Mouse (Mus musculus) stomach, embryonic 15.5 days (tissue): Measurements from ENCODE around the gene Pacs1. TPM values are rescaled to one million over a fixed set of nuclear protein-coding genes. Genes with fewer than 3 reads are reported as not detected.
"Not testable (repeated sequence)": the region's sequence is repeated elsewhere in the genome, so short reads cannot be mapped to it uniquely, and the experiment has no call there.

Source experiments
- ATAC-seq: fragments of 200-750 bp; cut with Nextera tagmentation; 2 replicates; pipeline ENCODE4 v1.8.0; 2017; ENCODE audit warnings: low read depth, moderate number of reproducible peaks, moderate TSS enrichment; ENCODE audit not compliant: insufficient read depth, low FRiP score
- H3K27ac ChIP-seq: fragments of 300-500 bp; sonication (generic); 2 replicates; pipeline ENCODE4 v1.5.1; 2015; ENCODE audit warnings: mild to moderate bottlenecking, inconsistent platforms
- H3K27me3 ChIP-seq: fragments of 300-500 bp; sonication (generic); replicated peaks from 2 replicates; pipeline ENCODE4 v1.6.1; 2015; ENCODE audit warnings: inconsistent platforms
- H3K36me3 ChIP-seq: fragments of 300-500 bp; sonication (generic); 2 replicates; pipeline ENCODE4 v1.6.1; 2015; ENCODE audit warnings: inconsistent platforms
- H3K4me1 ChIP-seq: fragments of 300-500 bp; sonication (generic); 2 replicates; pipeline ENCODE4 v1.6.1; 2015; ENCODE audit warnings: inconsistent platforms
- H3K4me2 ChIP-seq: fragments of 300-500 bp; sonication (generic); 2 replicates; pipeline ENCODE4 v1.6.1; 2015; ENCODE audit warnings: mild to moderate bottlenecking, inconsistent platforms
- H3K4me3 ChIP-seq: fragments of 300-500 bp; sonication (generic); replicated peaks from 2 replicates; pipeline ENCODE4 v1.5.1; 2015; ENCODE audit warnings: inconsistent platforms
- H3K9ac ChIP-seq: fragments of 300-500 bp; sonication (generic); 2 replicates; pipeline ENCODE4 v1.6.1; 2015; ENCODE audit warnings: inconsistent platforms
- H3K9me3 ChIP-seq: fragments of 300-500 bp; sonication (generic); 2 replicates; pipeline ENCODE4 v1.6.1; 2016; ENCODE audit warnings: inconsistent platforms
- WGBS: fragments of 180-500 bp; shearing (Covaris S2); methylation state at CpG from one replicate; pipeline ENCODE4 v1.1.7; 2015; 5-methylcytosine and 5-hydroxymethylcytosine counted together
- polyA plus RNA-seq: library from polyadenylated mRNA; unstranded; fragments of >200 nt; fragmentation: Nextera tagmentation; extraction: Ambion mirVana; gene quantifications from 2 replicates; pipeline ENCODE4 v1.2.1, GENCODE M21; 2015

The Pacs1 gene
- polyA plus RNA-seq, 1 experiment from 2014 or later: 18.0 TPM

GRCm38 (mm10) chr19:5267015-5267414 lies 5.9 kb downstream of the Pacs1 start:
- Histone ChIP-seq H3K27me3 (no peaks in the 10 kb centered on the region), H3K27ac (no peak overlapping the region), H3K36me3 (no peaks in the 10 kb centered on the region), H3K4me3 (no peak overlapping the region), H3K4me2 (no peak overlapping the region), H3K9me3 (no peaks in the 10 kb centered on the region), H3K9ac (no peak overlapping the region), H3K4me1 (peaks cover 5% of the 10 kb centered on the region; the same call in 1 of the 2 replicates)
- ATAC-seq: peak; percentile 53; the same call in 1 of the 2 replicates
- 88% methylated on average over 5 of the region's 5 CpGs for WGBS

- Histone ChIP-seq H3K27ac (peak overlapping the region; percentile 68; the same call in 1 of the 2 replicates), H3K4me3 (no peak overlapping the region), H3K27me3 (no peaks in the 10 kb centered on the region), H3K9me3 (no peaks in the 10 kb centered on the region), H3K9ac (no peak overlapping the region), H3K4me2 (no peak overlapping the region), H3K36me3 (no peaks in the 10 kb centered on the region), H3K4me1 (no peaks in the 10 kb centered on the region; the same call in 1 of the 2 replicates)
- ATAC-seq: no peak
- WGBS: 35% methylated on average over 3 of the region's 3 CpGs
Measured at GRCm38 (mm10) chr19:5257140-5257539, 15.8 kb downstream of the Pacs1 start.

GRCm38 (mm10) chr19:5236981-5237380 lies 35.9 kb downstream of the Pacs1 start:
- not testable (repeated sequence) for H3K27me3 ChIP-seq, H3K36me3 ChIP-seq, ATAC-seq

GRCm38 (mm10) chr19:5232696-5233095 lies 40.2 kb downstream of the Pacs1 start:
- Histone ChIP-seq H3K27ac (no peak overlapping the region), H3K4me1 (no peaks in the 10 kb centered on the region), H3K9ac (no peak overlapping the region), H3K9me3 (no peaks in the 10 kb centered on the region), H3K36me3 (no peaks in the 10 kb centered on the region), H3K27me3 (no peaks in the 10 kb centered on the region), H3K4me2 (no peak overlapping the region), H3K4me3 (no peak overlapping the region)
- 84% methylated on average over 4 of the region's 4 CpGs for WGBS
- no peak for ATAC-seq

More at GRCm38 (mm10) chr19:5236981-5237380, 35.9 kb downstream of the Pacs1 start:
- H3K27ac ChIP-seq, H3K9ac ChIP-seq, H3K4me1 ChIP-seq, H3K4me2 ChIP-seq, H3K4me3 ChIP-seq, H3K9me3 ChIP-seq: not testable (repeated sequence)
- 95% methylated on average over 1 of the region's 1 CpGs for WGBS

- Histone ChIP-seq H3K27ac (no peak overlapping the region), H3K9me3 (no peaks in the 10 kb centered on the region), H3K36me3 (no peaks in the 10 kb centered on the region), H3K9ac (no peak overlapping the region), H3K4me2 (no peak overlapping the region), H3K4me3 (no peak overlapping the region), H3K4me1 (no peaks in the 10 kb centered on the region), H3K27me3 (no peaks in the 10 kb centered on the region)
- 64% methylated on average over 2 of the region's 2 CpGs for WGBS
- ATAC-seq: no peak
Measured at GRCm38 (mm10) chr19:5230110-5230509, 42.8 kb downstream of the Pacs1 start.

GRCm38 (mm10) chr19:5224624-5225023 lies 48.3 kb downstream of the Pacs1 start:
- Histone ChIP-seq H3K4me1 (no peaks in the 10 kb centered on the region), H3K27ac (no peak overlapping the region), H3K36me3 (no peaks in the 10 kb centered on the region), H3K4me3 (no peak overlapping the region), H3K27me3 (no peaks in the 10 kb centered on the region), H3K4me2 (no peak overlapping the region), H3K9ac (no peak overlapping the region), H3K9me3 (no peaks in the 10 kb centered on the region)
- WGBS: 77% methylated on average over 2 of the region's 2 CpGs
- no peak for ATAC-seq

- H3K9ac ChIP-seq: no peak overlapping the region
- H3K4me3 ChIP-seq: no peak overlapping the region
Measured at GRCm38 (mm10) chr19:5224077-5224476, 48.8 kb downstream of the Pacs1 start.

GRCm38 (mm10) chr19:5221926-5222325 lies 51.0 kb downstream of the Pacs1 start:
- no peak for ATAC-seq
- no peaks in the 10 kb centered on the region for H3K27me3 ChIP-seq

More at GRCm38 (mm10) chr19:5224077-5224476, 48.8 kb downstream of the Pacs1 start:
- Histone ChIP-seq H3K4me1 (no peaks in the 10 kb centered on the region), H3K27me3 (no peaks in the 10 kb centered on the region), H3K9me3 (no peaks in the 10 kb centered on the region), H3K27ac (no peak overlapping the region), H3K4me2 (no peak overlapping the region), H3K36me3 (no peaks in the 10 kb centered on the region)
- 82% methylated on average over 4 of the region's 4 CpGs for WGBS
- ATAC-seq: no peak

GRCm38 (mm10) chr19:5221219-5221723 lies 51.6 kb downstream of the Pacs1 start:
- not testable (repeated sequence) for ATAC-seq, H3K27me3 ChIP-seq, H3K36me3 ChIP-seq, H3K4me2 ChIP-seq, H3K4me3 ChIP-seq, H3K9me3 ChIP-seq, H3K4me1 ChIP-seq, H3K27ac ChIP-seq, H3K9ac ChIP-seq
- WGBS: 12% methylated on average over 2 of the region's 2 CpGs

More at GRCm38 (mm10) chr19:5221926-5222325, 51.0 kb downstream of the Pacs1 start:
- Histone ChIP-seq H3K9me3 (no peaks in the 10 kb centered on the region), H3K36me3 (no peaks in the 10 kb centered on the region), H3K27ac (no peak overlapping the region), H3K4me3 (no peak overlapping the region), H3K9ac (no peak overlapping the region), H3K4me2 (no peak overlapping the region), H3K4me1 (no peaks in the 10 kb centered on the region)
- 57% methylated on average over 2 of the region's 2 CpGs for WGBS

GRCm38 (mm10) chr19:5220389-5220788 lies 52.5 kb downstream of the Pacs1 start:
- no peaks in the 10 kb centered on the region for H3K4me1 ChIP-seq
- H3K27me3 ChIP-seq: no peaks in the 10 kb centered on the region
- H3K9me3 ChIP-seq: no peaks in the 10 kb centered on the region
- H3K36me3 ChIP-seq: no peaks in the 10 kb centered on the region
- H3K4me3 ChIP-seq: no peak overlapping the region
- 89% methylated on average over 3 of the region's 3 CpGs for WGBS
- H3K27ac ChIP-seq: no peak overlapping the region
- H3K9ac ChIP-seq: no peak overlapping the region
- no peak for ATAC-seq
- H3K4me2 ChIP-seq: no peak overlapping the region

- no peaks in the 10 kb centered on the region for H3K27me3 ChIP-seq
- H3K9ac ChIP-seq: no peak overlapping the region
- H3K4me1 ChIP-seq: no peaks in the 10 kb centered on the region
- ATAC-seq: no peak
- no peaks in the 10 kb centered on the region for H3K36me3 ChIP-seq
- H3K9me3 ChIP-seq: no peaks in the 10 kb centered on the region
- WGBS: 84% methylated on average over 2 of the region's 2 CpGs
- H3K4me2 ChIP-seq: no peak overlapping the region
- no peak overlapping the region for H3K27ac ChIP-seq
- H3K4me3 ChIP-seq: no peak overlapping the region
Measured at GRCm38 (mm10) chr19:5201691-5202090, 71.2 kb downstream of the Pacs1 start.

- H3K36me3 ChIP-seq, H3K9ac ChIP-seq, H3K27ac ChIP-seq, H3K4me2 ChIP-seq, H3K4me3 ChIP-seq, H3K27me3 ChIP-seq, H3K4me1 ChIP-seq, ATAC-seq, H3K9me3 ChIP-seq: not testable (repeated sequence)
- 79% methylated on average over 4 of the region's 4 CpGs for WGBS
Measured at GRCm38 (mm10) chr19:5200617-5201016, 72.3 kb downstream of the Pacs1 start.

- H3K4me2 ChIP-seq: no peak overlapping the region
- H3K27me3 ChIP-seq: no peaks in the 10 kb centered on the region
- ATAC-seq: no peak
- H3K9ac ChIP-seq: no peak overlapping the region
- H3K9me3 ChIP-seq: no peaks in the 10 kb centered on the region
- H3K36me3 ChIP-seq: no peaks in the 10 kb centered on the region
- H3K4me3 ChIP-seq: no peak overlapping the region
- 67% methylated on average over 3 of the region's 3 CpGs for WGBS
- H3K27ac ChIP-seq: no peak overlapping the region
- no peaks in the 10 kb centered on the region for H3K4me1 ChIP-seq
Measured at GRCm38 (mm10) chr19:5198553-5198952, 74.4 kb downstream of the Pacs1 start.
